Mouse (Mus musculus): ENCODE data around the gene Grtp1.
A peak's percentile ranks its signal among the peaks of the same experiment; 100 is the strongest.

Grtp1 gene

GRCm38 (mm10) chr8:13204371-13205140, 4.1 kb upstream of the Grtp1 start:
- no peak for DNase-seq

DNA sequence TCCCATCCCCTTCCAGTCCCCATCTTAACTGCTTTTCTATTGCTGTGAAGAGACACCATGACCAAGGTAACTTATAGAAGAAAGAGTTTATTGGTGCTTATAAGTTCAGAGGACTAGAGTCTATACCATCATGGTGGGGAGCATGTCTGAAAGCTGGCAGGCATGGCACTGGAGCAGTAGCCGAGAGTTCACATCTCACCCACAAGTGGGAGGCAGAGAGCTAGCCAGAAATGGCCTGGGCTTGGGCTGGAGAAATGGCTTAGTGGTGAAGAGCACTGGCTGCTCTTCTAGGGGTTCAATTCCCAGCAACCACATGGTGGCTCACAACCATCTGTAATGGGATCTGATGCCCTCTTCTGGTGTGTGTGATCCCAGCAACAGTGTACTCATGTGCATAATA, 3.1 kb upstream of the Grtp1 start:
- no peak for DNase-seq

DNA sequence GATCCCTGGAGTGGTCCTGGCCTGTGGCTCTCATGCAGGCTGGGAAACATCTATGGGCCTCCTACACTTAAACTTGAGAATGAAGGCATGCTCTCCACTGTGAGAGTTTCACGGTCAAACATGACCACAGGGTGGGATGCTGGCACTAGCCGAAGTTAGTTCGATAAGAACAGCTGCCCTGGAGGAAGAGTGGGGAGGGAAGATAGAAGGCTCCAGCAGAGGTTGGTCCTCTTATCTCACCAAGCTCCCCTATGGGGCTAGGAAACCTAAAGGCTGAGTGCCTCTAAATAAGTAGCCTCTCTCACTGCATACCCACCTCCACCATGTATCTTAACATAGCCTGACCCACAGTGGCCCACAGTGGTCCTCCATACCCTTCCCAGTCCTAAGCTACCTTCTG, 2.4 kb upstream of the Grtp1 start:
- DNase-seq, result no peak

DNA sequence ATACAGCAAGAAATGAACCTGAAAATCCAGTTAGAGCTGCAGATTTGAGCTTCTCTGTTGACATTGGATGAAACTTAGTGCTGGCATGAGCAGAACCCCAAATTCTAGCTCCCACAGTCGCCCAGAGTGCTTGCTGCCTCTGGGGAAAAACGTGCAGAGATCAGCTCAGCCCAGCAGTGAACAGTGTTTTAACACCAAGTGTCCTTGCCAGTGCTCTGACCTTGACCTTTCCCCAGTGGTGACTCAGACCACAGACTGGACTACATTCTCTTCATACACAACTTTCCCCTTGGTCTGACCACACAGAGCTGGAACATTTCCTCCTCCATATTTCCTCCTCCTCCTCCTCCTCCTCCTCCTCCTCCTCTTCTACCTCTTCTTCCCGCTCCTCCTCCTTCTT, 1.6 kb upstream of the Grtp1 start:
- no peak for DNase-seq

DNA sequence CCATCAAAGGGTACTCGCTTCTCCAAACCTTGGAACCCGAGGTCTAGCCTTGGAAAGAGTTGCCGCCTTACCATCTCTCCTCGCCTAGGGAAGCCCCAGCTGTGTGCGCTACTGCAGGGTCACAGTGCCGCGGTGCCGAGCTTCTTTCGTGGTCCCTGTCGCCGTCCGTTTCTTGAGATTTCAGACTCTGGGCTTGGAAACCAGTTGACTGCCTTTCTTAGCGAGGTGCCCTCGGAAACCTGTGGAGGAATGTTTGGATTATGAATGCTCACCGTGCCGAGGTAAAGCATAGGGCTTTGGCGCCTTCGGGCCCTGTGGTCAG, 554 bp upstream of the Grtp1 start:
- DNase-seq, result peak; percentile 23

DNA sequence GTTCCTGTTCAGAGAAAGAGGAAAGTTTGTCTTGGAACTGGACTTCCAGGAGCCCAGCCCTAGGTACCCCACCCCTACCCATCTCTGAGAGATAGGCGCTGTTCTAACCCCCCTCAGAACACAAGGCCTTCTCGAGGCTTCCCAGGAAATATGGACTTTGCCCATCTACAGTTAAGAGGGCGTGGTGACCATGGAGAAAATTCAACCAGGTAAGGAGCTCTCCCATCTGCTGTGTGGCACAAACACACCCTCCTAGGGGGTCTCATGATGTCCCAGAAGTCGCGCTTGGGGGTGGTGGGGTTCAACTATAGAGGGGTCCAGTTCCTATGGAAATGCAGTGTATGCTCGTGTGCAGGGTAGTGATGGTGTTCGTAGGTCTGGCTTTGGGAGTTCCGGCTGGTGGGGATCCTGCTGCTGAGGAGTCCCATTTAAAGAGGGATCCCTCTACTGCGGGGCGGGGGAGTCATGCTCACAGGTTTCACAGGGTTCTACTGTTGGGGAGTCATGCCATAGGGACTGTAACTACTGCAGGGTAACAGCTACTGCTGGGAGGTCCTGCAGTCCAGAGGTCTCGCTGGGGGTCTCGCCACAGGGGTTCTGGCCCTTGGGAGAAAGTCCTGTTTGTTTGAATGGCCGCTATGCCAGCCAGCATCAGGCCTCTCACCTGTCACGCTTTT, 897 bp downstream of the Grtp1 start:
- DNase-seq, result peak; percentile 15

- DNase-seq, result no peak
These were observed 2.9 kb downstream of the Grtp1 start for GRCm38 (mm10) chr8:13197493-13197892.

DNA sequence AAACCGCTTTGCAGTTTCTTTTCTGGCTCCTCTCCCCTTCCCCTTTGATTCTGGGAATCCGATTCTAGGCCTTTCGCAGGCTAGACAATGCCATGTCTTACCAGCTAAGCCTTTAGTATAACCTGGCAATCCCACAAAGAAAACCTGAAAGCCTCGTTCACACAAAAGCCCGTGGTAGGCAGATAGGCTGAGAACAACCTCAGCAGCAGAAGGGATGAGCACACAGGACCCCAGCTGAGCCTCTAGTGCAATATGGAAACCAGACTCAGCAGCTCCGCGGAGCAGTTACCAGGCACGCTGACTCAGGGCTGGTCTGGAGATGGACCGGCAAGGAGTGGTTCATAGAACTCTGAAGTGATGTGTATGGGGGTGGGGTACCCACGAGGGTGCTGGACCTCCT, 5.6 kb downstream of the Grtp1 start:
- peak; percentile 12 for DNase-seq

- no peak for DNase-seq
These were observed 10.2 kb downstream of the Grtp1 start for GRCm38 (mm10) chr8:13190235-13190634.

- no peak for DNase-seq
These were observed 11.6 kb downstream of the Grtp1 start for GRCm38 (mm10) chr8:13188857-13189256.

- no peak for DNase-seq
These were observed 12.3 kb downstream of the Grtp1 start for GRCm38 (mm10) chr8:13188052-13188555.

GRCm38 (mm10) chr8:13187638-13188037, 12.8 kb downstream of the Grtp1 start:
- no peak for DNase-seq

- DNase-seq, result no peak
These were observed 13.2 kb downstream of the Grtp1 start for GRCm38 (mm10) chr8:13187229-13187628.

- no peak for DNase-seq
These were observed 13.6 kb downstream of the Grtp1 start for GRCm38 (mm10) chr8:13186819-13187218.

DNA sequence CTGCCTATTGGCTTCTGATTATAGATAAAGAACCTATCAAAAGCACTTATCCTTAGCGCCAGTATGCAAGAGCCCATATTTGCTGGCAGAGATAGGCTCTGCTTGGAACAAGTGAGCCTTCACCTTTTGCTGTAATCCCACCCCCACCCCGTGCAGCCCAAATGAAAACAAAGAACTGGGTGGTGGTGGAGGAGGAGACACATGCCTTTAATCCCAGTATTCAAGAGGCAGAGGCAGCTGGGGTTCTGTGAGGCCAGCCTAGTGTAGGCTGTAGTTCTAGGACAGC, 18.8 kb downstream of the Grtp1 start:
- DNase-seq, result no peak

GRCm38 (mm10) chr8:13180911-13181690, 19.3 kb downstream of the Grtp1 start:
- DNase-seq, result no peak

DNA sequence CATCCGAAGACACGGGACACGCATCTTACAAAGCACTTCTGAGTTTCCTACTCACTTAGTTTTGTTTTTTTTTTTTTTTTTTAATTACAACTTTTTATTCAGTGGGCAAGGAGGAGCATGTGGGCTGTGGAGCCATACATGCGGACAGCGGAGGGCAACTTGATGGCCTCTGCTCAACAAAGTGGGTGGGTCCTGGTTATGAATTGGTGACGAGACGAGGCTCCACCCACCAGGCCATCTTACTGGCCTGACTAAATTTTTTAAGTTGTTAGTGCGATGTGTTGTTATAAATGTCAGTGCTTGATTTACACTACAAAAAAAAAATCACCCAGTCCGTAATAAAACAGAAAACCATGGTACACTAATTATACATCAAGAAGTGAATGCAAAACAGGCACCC, 20.0 kb downstream of the Grtp1 start:
- no peak for DNase-seq

DNA sequence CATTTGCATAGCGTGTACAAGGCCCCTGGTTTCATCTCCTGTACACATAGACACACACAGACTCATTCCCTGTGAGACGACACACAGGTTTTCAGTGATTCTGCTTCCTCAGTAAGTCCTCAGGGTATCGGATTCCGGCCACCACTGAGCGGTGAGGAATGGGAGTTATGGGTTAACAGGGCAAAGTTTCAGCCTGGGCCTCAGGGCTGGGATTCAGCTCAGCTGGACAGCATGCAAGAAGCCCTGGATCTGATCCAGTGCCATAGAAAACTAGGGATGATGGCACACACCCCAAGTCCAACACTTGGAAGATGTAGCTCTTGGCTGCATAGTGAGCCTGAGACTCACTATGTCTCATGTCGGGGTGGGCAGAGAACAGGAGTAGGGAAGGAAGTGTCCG, 20.5 kb downstream of the Grtp1 start:
- no peak for DNase-seq

DNA sequence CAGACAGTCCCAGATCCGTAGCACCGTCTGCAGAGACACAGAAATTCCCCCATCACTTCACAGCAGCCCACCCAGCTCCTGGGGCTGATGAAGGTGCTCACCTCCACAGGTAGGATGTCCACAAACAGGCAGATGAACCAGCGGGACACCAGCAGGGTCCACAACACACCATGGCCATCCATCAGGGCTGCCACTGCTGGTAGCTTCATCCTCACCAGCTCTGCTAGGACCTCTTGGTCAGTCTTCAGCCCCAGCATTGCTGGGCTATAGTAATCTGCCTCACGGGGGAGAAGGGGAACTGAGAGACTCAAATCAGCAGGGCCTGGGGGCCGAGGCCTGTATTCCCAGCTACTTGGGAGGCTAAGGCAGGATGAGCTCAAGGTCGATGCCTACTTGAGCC, 20.9 kb downstream of the Grtp1 start:
- DNase-seq, result no peak

GRCm38 (mm10) chr8:13178137-13178536, 22.3 kb downstream of the Grtp1 start:
- no peak for DNase-seq

DNA sequence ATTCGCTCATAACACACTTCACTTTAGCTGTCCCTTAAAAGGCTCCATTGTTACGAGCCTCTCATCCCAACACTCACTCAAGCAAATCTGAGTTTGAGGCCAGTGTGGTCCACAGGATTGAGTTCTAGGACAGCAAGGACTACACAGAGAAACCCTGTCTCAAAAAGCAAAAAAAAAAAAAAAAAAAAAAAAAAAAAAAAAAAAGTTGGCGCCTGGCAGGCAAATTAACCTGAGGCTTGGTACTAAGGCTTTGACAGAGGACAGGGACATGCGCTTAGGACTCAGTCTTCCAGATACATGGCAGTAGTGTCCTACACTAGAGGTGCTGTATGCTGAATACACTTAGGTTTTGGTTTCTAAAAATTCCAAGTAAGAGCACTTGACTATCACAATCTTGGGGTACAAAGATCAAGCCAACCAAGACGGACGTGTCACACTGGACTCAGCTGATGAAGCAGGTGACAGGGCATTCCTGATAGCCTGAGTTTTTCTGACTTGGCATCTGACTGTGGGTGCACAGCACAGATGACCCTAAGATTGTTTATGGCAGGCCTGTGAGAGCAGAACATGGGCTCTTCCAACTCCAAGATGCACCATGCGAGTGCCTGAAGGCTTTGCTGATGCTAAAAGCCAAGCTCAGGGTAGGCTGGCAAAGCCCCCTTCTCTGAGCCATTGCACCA, 23.1 kb downstream of the Grtp1 start:
- no peak for DNase-seq

GRCm38 (mm10) chr8:13175650-13176049, 24.8 kb downstream of the Grtp1 start:
- DNase-seq, result no peak

DNA sequence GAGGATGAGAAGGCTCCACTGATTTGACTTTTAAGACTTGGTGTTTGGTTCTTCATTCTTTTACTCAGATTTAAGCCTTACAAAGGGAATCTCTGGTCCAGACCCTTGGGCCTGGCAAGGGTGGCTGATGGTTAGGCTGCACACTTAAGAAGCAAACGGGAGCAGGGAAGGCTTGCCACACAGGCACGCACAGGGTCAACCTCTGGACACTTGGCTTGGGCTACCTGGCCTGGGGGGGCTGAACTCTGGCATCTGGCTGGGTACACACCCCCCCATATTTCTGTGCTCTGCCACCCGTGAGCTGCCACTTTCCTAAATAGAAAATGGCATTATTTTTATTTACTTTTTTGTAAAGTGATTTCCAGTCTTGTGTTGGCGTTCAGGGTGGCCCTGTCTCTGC, 25.6 kb downstream of the Grtp1 start:
- DNase-seq, result no peak

- DNase-seq, result no peak
These were observed 26.1 kb downstream of the Grtp1 start for GRCm38 (mm10) chr8:13174305-13174704.
